Mouse (Mus musculus): ENCODE data around the gene Cdc20. TPM values are rescaled to one million over a fixed set of nuclear protein-coding genes. Genes with fewer than 3 reads are reported as not detected.

The Cdc20 gene
- 1 to 10 TPM; 1.5 to 2.3 TPM for total RNA-seq (2021)

DNA sequence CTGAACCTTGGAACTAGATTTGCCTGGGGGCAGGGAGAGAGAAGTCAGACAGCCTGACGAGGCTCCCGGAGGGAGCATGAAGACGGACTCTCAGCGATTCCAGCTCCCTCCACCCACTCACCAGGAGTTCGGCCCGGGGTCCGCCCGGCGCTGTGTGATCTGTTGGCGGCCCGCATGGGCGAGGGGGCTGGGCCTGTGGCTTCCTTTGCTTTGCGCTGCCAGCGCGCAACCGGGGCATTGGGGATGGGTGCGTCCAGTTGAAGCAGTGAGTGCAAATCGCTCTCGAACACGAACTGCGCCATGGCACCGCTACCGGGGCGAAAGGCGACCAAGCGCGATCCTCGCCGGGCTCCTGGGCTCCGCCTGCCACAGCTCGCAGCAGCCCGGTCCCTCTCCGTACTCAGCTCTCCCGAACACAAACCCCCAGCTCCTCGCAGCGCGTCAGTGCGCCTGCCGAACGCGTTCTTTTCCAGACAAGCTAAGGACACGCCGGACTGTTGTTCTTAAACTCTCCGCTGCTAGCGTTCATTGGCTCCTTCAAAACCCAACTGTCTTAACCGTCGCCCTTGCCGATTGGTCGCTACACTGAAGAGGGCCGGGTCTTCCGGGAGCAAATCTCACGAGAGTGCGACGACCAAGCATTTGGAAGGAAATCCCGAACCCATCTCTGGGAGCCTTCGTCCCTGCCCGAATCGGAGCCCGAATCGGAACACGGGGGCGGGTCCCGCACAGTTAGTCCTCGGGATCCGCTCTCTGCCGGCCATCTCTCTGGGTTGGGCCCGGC is at the start of gene Cdc20:
Gene Cdc20 (minus strand): TSS at position 533 of the 784 bp plus-strand sequence.
- peak; percentile 88 for DNase-seq (ENCODE audit: low spot score)
- intact Hi-C loops (cut with DNase I): no loop called here

DNA sequence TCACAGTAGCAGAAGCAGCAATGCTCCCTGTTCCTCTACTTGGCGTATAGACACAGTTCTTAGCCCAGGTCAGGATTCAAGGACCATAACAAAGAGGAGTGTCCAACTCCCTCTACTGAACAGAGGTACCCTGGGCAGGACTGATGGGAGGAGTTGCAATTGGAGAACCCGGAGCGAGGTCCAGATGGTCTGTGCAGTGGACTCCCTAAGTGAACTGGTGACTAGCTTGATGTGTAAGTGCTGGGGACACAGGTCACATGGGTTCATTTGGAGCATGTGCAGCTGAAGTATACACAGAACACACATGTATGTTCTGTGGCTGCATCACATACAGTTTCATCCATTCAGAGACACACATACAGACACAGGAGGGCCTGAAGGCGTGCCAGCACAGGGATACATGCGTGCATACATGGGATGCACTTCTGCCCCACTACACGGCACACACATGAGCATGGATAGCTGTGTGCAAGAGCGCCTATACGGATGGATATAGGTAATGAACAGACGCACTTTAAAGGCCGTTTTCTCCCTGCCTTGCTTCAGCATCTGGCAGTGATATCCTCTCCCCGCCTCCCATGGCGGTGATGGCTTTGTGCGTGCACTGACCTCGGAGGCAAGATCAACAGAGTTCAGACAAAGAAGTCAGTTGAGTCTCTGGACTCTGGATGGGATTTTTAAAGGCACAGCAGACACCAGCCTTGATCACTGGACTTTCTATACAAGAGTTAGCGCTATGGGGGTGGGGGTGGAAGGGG is 39.8 kb upstream of the Cdc20 start:
- intact Hi-C loops (cut with DNase I): no loop called here
- no peak for DNase-seq (ENCODE audit: low spot score)

DNA sequence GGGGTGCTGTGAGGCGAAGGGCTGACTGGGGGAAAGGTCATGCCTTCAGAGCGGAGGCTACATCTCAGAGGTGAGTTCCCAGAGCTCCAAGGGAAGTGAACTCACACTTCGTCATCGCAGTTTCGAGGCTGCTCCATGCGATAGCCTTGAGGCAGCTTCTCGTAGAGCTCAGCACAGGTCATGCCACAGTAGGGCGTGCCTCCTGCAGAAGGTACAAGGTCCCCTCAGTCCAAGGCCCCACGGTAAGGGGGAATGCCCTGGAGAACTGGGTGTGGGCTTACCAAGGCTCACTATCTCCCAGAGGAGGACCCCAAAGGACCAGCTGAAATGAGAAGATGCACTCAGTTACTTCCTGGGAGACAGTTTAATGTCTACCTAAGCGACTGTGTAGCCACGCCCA is 35.5 kb upstream of the Cdc20 start:
- intact Hi-C loops (cut with DNase I): no loop called here
- no peak for DNase-seq (ENCODE audit: low spot score)

DNA sequence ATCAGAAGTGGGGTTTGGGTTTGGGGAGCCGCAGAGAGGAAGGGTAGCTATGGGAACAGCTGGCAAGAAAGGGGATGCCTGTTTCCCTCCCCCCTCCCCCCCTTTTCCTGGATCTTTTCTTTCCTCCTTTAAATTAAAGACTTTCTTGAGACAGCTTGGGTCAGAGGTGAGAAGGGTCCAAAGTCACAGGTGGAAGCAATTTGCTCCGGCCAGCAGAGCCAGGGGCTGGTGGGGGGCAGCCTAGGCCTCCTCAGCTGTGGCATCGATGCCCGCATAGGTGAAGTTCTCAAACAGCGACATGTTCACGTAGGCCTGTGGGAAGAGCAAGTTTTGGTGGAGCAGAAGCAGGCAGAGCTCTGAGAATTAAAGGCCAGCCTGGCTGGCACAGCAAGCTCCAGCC is 34.1 kb upstream of the Cdc20 start:
- DNase-seq (ENCODE audit: low spot score): no peak
- intact Hi-C loops (cut with DNase I): no loop called here

DNA sequence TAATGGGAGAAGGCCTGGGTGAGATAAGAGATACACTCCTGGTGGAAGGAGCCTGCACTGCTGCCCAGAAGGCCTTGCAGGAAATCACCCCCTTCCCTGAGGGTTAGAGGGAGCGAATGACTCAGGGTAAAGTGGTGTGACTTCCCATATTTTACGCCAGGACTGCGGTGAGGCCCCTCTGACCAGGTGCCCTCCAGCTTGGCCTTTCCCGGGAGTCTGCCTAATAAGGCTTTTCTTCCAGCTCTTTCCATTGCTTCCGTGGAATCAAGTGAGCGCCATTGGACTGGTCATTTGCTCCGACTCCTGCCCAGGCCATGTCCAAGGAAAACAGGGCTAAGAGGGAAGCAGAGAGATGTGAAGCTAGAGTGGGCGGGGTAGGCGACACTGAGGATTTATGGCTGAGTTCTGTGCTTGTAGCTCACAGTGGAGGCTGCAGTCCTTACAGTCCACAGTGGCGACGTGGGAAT is 28.6 kb upstream of the Cdc20 start:
- peak; percentile 8 for DNase-seq (ENCODE audit: low spot score)
- intact Hi-C loops (cut with DNase I): no loop called here

DNA sequence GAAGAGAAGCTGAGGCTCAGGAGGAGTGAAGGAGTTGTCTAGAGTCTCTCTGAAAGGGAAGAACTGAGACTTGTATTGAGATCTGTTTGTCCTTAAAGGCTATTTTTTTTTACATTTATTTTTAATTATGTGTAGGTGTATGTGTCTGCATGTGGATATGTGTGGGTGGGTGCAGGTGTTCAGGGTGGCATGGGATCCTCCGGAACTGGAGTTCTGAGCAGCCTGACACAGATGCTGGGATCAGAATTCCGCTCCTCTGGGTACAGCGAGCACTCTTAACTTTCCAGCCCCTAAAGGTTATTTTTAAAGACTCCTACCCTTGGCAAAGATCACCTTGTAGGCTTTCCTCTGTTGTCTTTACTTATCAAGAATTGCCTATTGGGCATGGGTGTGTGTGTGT is 27.8 kb upstream of the Cdc20 start:
- DNase-seq (ENCODE audit: low spot score): no peak
- intact Hi-C loops (cut with DNase I): no loop called here

DNA sequence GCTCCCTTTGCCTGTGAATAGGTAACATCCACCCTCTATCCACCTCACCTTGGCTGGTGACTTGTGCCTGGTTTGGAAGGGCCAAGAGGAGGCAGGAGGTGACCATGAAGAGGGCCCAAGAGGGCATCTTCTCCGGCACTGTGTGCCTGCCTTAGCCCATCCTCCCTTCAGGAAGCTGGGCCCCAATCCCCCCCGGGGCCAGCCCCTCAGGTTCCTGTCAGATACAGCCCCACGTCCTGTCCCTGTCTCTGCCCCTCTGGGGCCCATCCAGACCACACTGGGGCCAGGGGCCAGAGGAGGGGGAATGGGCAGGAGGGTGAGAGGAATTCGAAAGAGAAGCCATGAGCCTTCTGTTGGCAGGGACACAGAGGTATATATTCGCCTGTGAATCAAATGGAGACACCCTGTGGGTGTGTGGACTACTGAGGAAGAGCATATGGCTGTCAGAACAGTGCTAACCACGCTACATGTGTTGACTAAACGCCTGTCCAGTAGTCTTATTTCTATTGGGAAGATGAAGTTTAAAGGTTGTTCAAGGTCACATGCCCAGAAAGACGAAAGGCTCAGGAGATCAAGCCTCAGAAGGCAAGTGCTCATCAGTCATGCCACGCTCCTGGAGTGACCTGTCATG is 20.3 kb upstream of the Cdc20 start, which contains the start of gene Mpl:
Gene Mpl (minus strand): TSS at position 169 of the 631 bp plus-strand sequence.
- intact Hi-C loops (cut with DNase I): no loop called here
- no peak for DNase-seq (ENCODE audit: low spot score)

DNA sequence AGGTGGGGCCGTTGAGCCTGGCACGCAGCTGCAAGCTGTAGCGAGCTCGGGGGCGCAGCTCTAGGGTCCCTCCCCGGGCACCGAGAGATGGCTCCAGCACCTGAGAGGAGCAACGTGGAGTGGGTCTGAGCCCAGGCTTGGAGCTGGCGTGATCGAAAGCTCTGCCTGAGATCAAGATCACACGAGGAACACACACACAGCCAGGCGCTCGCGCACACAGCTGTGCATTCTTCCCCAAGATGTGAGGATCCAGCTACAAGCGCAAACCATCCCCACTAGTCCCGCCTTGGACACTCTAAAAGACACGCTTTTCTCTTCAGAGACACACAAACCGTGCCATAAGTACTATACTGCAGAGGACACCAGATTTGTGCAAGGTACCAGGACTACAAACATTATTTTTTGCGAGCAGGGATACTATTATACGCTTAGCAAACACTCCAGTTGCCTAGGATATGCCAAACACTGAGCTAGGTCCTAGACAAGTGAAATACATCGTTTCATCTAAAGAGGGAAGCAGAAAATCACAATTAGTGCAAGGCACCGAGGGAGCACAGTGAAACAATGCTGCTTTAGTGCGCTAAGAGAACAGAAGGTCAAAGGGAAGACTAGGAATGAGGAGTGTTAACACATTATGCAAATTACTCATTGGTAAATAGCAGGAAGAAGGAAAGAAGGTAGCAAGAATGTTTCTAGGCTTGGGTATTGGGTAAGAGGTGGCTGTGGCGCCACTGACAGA is 9.4 kb upstream of the Cdc20 start:
- no peak for DNase-seq (ENCODE audit: low spot score)
- intact Hi-C loops (cut with DNase I): loop anchor here (5.0 kb wide), 2 partner anchors 41 to 71 kb away; no protein-coding TSS in a partner anchor

DNA sequence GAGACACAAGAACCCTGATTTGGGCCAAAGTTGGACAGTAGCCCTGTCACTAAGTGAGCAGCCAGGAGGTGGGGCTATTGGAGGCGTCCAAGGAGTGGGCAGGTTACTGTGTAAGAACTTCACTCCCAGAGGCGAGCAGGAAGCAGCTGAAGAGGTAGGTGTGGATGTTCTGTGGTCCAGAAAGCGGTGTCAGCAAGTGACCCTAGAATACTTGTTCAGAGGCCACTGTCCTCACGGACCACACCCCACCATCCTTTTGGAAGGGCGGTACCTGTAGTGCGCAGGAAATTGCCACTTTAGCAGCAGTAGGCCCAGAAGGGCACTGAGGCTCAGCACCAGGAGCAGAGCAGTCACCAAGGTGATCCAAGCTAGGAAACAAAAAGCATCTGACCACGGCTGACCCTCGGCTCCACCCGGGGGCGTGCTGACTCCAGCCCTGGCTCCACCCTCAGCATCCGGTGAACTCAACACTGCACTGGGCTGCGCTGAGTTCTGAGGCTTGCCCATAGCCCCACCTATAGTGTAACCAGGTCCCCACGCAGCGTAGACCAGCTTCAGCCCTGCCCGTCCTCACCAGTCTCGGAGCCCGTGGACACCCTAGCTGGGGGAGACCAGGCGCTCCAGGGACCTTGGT is 8.7 kb upstream of the Cdc20 start:
- intact Hi-C loops (cut with DNase I): loop anchor here (5.0 kb wide), 2 partner anchors 41 to 71 kb away; no protein-coding TSS in a partner anchor
- peak; percentile 56 for DNase-seq (ENCODE audit: low spot score)

DNA sequence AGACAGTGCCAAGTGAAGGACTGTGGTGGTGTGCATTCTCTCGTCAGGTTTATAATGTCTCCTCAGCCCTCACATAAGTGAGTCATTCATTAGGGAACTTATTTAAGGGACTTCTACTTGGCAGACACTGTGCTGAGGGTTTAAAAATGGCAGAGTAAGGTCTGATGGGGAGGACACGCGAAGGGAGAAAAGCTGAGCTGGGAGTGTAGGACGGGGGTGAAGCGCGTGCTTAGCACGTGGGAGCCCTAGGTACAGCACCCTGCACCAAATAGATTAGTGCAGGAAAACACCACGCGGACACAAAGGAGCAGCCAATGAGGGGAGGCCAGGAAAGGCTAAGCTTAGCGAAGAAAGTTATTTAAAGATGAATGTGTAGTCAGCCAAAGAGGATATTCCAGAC is 7.9 kb upstream of the Cdc20 start:
- no peak for DNase-seq (ENCODE audit: low spot score)
- intact Hi-C loops (cut with DNase I): loop anchor here (5.0 kb wide), 2 partner anchors 42 to 72 kb away; no protein-coding TSS in a partner anchor

DNA sequence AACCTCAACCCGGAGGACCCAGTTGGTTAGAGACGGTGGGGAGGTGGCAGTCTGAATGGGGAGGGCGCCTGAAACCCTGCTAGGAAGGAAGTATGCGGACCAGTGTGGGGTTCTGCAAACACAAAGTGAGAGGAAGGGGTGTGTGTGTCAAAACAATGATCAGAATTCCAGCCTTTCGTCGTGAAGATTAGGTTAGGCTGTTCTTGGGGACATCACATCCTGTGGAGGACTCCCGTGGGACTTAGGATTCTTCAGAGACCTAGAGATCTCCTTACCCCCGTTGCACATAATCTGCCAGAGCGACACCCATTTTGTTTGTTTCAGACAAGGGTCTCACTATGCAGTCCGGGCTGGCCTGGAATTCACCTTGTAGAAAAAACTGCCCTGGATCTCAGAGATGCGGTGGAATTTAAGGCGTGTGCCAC is 689 bp upstream of the Cdc20 start:
- no peak for DNase-seq (ENCODE audit: low spot score)
- intact Hi-C loops (cut with DNase I): no loop called here

DNA sequence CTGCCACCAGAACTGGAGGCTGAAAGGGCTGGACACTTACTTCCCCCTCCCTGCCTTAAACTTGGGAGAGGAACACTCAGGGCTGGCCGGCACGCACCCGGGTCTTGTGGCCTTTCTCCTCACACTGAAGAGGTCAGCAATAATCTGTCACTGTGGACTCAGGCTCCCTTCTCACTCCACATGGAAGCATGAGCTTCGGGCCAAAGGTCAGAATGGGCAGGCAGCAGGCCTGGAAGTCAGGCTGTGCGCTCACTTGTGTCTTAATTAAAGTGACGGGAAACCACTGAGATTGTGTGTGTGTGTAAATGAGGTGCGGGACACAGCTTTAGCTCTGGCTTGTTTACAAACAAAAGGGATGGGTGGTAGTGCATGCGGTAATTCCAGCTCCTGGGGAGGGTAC is 4.8 kb downstream of the Cdc20 start:
- intact Hi-C loops (cut with DNase I): loop anchor here (5.0 kb wide), 2 partner anchors 135 to 190 kb away; partner anchors contain the start of genes Cfap57 and Ebna1bp2
- DNase-seq (ENCODE audit: low spot score): no peak

DNA sequence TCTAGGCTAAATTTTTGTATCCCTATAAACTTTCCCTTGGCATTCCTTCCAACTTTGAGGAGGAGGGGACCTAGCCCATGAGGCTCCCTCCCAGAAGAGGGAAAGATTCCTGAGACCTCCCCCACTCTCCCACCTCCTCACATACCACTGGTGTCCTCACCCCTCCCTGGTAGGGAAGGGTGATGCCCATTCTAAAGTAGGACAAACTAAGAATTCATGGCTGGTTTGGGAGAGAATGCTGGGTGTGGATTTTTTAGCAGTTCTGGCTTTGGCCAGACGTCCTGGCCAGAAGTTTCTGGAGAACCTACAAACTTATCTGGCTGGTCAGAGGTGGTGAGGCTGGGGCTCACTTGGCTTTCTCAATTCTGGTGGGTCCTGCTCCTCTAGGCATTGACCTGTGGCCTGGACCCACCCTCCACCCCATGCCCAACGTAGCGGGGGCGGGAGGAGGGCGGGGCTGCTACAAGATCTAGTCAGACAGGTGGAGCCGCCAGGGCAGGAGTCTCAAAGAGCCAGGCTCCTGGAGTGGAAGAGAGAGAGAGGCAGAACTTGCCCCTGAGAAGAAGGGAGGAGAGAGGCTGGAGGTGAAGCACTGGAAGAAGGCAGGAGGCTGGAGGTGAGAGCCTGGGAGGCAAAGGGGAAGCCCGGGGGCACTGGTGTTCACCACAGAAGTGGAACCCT is 7.8 kb downstream of the Cdc20 start:
- no peak for DNase-seq (ENCODE audit: low spot score)
- intact Hi-C loops (cut with DNase I): loop anchor here (5.0 kb wide), 1 partner anchor 88 kb away; no protein-coding TSS in a partner anchor

DNA sequence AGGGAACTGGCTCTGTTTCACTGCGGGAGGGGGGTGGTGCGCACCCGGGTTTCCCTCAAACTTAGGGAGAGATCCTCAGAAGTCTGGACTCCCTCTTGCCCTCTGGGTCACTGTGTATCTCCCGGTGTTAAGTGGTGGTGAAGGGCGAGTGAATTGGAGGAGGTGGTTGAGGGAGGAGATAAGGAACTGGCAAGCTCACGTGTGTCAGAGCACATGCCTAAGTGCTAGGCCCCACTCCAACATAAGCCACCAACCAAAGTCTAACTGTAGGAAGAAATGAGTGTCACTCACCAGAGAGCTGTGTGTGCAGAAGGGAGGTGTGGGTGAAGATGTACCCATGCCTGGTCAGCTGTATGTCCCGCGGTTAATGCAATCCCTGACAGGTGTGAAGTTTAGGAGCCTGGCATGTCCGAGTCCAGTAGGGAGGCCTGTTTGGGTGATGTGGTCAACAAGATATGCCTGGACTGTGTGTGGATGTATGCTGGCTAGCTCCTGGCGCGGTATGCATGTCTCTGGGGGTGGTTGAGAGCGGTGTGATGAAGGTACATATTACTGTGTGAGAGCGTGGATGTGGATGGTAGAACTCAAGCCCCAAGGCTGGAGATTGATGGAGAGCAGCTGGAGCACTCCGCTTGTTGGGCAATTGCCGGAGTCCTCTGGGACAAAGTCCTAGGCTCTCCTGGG is 8.5 kb downstream of the Cdc20 start:
- no peak for DNase-seq (ENCODE audit: low spot score)
- intact Hi-C loops (cut with DNase I): loop anchor here (5.0 kb wide), 1 partner anchor 89 kb away; no protein-coding TSS in a partner anchor

DNA sequence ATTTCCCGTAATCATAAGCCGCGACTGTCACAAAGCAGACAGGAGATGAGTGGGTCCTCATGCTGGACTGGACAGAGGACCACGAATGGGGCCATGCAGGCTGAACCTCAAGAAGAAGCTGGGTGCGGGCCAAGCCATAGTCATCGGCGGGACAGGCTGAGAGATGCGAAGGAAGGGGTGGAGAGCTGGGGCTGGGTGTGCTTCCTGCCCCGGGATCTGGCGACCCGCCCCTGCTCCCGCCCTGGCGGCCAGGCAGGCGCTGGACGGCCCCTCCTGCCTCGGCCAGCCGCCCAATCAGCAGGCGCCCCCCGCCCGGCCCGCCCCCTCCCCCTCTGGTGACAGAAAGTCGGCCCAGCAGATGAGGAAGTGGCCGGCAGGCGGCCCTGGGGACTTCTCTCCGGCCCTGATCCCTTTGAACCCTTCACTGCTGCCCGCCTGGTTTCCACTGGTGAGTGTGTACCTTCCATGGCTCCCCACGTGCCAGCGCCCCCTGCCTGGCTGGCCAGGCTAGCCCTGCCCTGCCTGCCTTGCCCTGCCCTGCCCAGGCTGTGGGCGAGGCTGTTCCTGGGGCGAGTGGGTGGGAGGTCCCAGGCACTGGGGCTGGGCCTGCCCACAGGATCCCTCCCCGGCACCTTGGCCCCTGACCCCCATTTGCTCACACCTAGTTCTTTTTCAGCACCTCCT is 9.2 kb downstream of the Cdc20 start, which contains the start of gene Elovl1:
Gene Elovl1 (plus strand): TSS at position 326 of the 684 bp plus-strand sequence.
- peak; percentile 89 for DNase-seq (ENCODE audit: low spot score)
- intact Hi-C loops (cut with DNase I): loop anchor here (2.0 to 5.0 kb wide), 2 partner anchors 19 to 89 kb away; partner anchors contain the start of genes Med8 and Szt2

DNA sequence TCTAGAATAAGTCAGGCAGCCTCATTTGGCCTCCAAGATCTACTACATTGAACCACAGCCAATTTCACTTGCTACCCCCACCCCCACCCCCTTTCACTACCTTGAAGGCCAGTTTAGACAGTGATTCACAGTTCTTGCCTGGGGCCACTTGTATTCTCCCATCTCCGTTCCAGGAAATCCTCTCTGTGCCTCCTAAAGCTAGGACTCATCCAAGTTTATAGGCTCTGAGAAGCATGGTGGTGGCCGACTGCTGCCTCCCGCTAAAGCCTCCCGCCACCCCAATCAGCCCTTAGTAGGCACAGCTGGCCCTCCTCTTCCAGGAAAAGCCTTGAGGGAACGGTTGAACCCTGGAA is 9.8 kb downstream of the Cdc20 start:
- no peak for DNase-seq (ENCODE audit: low spot score)
- intact Hi-C loops (cut with DNase I): loop anchor here (2.0 to 5.0 kb wide), 2 partner anchors 19 to 90 kb away; partner anchors contain the start of genes Med8 and Szt2

DNA sequence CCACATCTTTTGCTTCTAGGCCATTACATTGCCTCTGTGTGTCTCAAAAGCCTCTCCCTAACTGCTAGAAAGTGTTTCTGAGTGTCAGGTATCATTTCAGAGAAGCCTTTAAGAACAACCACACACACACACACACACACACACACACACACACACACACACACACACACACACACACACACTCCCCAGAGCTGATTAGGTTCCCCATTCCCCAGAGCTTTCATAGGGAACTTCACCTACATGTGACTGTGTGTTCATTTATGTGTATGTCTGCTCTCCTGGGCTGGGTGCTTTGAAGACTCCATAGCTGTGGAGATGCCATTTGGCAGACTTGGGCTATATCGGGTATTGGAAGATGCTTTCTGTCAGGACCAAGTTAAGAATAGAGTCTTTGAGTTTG is 11.8 kb downstream of the Cdc20 start:
- no peak for DNase-seq (ENCODE audit: low spot score)
- intact Hi-C loops (cut with DNase I): loop anchor here (5.0 kb wide), 1 partner anchor 92 kb away; no protein-coding TSS in a partner anchor

Data from heart, postnatal 25 days (tissue).